Mouse (Mus musculus) frontal cortex, adult (tissue): ENCODE data around the gene Wdr54.
A peak's percentile ranks its signal among the peaks of the same experiment; 100 is the strongest.

ENCODE experiments used
- ATAC-seq: cut with Nextera tagmentation; 2 replicates; pipeline ENCODE4 v1.9.2; 2017; ENCODE audit warnings: mild to moderate bottlenecking, moderate library complexity, mixed read lengths; ENCODE audit not compliant: low TSS enrichment

Gene Wdr54

DNA sequence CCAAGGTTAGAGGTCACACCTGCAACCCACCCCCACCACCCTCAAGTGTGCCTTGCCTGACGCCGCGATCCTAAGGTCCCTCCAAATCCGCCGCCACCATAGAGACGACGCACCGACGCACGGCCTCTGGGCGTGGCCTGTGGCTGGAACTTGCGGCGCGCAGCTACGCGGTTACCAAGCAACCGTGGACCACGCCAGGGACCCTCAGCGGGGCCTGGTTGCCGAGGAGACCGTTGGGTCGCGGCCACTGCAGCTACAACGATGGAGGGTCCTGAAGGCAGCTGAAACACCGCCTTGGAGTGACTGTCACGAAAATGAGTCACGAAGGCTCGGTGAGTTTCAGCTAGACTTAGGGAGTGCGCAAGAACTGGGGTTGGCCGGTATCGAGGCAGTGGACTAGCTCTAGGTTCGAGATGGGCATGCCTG is at the start of gene Wdr54, which contains the start of gene 1700003E16Rik:
TSS of gene Wdr54 (minus strand) at position 139 of the 426 bp plus-strand sequence.
TSS of gene 1700003E16Rik (plus strand) at position 146 of the 426 bp plus-strand sequence.
- peak; percentile 87 for ATAC-seq

DNA sequence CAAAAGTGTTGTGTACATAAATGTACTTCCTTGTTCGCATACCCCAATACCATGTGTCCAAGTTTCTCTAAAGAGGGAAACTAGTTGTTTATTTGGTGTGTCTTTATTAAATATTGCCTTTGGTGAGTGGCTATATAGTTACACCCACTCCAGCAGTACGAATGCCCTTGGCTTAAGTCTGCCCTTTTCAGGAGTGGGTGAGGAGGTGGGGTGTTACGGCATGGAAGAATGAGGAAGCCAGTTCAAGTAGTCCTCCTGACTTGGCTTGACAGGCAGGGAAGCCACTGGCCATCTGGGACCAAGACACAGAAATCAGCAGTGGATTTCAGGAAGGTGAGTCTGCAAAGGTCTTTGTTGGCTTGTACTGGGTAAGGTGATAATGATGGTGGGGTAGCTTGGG is 49.7 kb upstream of the Wdr54 start:
- no peak for ATAC-seq

DNA sequence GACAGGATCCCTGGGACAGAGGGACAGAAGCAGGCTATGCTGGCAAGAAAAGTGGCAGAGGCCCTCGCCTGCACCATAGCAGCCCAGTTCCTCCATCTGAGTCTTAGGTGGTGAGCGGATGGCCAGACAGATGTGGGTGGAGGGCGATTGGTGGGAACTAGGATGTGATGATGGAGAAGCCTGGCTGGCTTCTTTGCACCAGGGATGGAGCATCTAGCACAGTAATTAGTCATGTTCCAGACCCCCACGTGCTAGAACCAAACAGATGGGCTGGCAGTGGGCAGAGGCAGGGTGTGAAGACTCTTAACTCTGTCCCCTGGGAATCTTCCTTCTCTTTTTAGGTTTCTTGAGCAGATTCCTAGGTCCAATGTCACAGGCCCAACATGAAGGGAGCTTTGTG is 47.1 kb upstream of the Wdr54 start:
- ATAC-seq: peak; percentile 28

DNA sequence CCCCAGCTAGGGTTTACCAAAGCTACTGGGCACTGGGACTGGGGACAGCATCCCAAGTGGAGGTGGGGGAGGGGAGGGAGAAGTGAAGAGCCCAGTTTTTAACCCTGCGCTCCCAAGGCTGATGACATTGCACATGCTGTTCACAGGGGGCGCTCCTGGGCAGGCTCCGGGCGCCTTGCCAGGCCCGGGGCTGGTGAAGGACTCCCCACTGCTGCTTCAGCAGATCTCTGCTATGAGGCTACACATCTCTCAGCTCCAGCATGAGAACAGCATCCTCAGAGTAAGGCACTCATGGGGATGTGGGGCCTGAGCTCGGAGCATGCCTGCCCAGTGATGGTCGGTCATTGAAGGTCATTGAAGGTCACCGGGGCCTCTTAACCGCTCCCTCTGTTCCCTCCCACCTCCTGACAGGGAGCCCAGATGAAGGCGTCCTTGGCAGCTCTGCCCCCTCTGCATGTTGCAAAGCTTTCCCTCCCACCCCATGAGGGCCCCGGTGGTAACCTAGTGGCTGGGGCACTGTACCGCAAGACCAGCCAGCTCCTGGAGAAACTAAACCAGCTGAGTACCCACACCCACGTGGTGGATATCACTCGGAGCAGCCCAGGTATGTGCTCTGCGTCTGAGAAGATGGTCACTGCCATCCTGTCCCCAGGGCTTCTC is 41.3 kb upstream of the Wdr54 start:
- ATAC-seq: peak; percentile 55

DNA sequence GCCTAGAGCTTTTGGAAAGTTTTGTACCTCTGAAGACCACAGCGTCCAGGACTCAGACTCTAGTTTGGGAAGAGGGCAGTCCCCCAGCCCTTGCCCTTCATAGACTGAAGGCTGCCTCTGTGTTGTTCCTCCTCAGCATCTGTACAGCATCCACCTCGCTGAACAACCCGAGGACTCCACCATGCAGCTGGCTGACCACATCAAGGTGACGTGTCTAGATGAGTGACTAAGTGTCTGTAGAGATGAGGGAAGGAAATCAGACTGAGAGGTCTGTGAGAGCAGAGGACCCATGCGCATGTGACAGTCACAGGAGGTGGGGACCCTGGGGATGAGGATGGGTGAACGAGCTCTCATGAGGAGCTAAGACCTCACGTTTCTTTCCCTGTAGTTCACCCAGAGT is 37.4 kb upstream of the Wdr54 start:
- ATAC-seq: no peak

DNA sequence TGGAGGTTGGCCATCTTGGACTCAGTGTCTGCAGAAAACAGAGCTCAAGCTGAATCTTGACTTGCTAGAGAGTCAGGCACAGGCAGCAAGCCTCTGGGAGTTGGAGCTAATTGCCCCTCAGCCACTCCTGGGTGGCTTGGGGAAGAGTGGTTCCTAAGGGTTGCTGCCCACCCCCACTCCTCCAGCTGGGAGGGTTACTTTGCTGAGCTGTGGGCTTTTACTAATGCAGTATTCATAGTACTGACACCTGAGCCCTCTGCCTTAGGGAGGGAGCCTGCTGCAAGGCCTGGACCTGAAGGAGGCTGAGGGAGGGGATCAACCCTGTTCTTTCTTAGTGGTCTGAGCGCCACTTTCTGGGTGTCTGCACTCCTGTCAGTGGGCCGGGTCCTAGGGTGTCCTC is 30.7 kb upstream of the Wdr54 start:
- ATAC-seq: no peak

DNA sequence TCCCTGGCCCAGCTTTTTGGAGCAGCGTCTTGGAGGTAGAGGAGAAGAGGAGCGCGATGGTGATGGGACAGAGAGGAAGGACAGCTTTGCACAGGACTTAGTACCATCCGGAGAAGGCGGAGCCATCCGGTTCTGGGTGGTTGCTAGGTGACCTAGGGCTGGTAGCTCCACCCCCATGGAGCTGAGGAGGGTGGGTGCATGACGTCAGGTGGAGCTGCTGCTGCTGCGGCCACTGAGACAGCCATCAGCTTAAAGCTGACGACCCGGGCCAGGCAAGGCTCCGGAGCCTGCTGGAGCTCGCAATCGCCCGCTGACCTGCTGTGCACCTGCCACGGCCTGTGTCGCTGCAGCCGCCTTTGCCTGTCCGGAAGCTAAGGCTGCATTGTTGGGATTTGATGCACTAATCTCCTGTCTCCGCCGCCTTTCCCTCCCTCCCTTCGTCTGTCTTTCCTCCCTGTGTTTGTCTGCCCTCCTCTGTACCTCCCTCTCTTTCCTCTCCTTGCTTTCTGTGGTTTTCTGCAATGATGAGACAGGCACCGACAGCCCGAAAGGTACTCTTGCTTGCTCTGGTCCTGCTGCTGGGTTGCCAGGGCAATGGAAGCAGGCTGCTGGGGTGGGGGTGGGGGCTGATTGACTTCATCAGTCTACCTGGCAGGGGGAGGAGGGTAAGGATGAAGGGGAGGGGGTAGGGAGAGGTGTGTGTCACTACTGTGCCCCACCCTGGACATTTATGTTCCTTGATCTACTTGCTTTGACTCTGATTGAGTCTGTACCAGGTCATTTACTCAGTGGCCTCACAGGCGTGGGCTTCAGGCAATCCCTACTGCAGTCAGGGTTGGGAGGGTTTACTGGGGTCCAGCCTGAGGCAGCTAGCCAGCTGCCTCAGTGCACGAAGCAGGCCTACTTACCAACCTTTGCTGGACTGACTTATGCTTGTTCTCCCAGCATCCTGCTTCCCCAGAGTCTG is 30.0 kb upstream of the Wdr54 start:
- ATAC-seq: peak; percentile 92

DNA sequence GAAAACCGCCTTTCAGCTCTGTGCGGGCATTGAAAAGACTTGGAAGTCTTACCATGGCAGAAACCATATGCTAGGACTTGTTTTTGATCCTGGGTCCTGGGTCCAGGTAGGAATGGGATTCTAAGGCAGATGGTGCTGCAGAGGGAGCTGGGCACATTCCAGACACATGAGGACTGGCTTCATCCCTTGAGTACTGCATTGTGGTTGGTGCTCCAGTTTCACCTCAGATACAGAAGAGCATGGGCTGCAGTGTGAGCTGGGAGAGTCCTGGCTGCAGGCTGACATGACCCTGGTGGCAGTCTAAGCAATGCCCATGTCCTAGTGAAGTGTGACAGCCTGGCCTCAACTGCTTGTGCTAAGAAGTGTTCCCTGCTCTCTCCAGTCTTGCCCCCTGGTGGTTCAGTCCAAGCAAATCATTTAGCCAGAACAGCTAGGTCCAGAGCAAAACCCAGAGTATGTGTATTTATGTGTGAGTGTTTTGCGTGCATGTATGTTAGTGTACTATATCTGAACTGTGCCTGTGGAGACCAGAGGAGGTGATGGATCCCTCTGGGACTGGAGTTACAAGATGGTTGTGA is 28.8 kb upstream of the Wdr54 start:
- no peak for ATAC-seq

DNA sequence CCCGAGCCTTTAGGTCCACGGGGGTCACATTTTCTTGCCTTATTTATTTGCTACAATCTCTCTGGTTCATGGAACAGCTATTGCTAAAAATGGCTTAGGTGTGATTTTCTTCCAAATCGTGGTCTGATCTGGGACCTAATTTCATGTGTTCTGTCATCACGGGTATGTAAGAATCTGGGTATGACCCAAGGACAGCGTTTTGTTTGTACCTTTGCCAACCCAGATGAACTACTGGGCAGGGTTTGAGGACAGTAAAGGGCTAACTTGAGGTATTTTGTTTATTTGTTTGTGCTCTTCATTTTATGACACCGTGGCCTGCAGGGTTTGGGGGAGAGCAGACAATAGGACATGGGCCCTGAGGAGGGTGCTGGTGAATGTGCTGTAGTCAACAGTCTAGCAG is 24.4 kb upstream of the Wdr54 start:
- ATAC-seq: no peak

DNA sequence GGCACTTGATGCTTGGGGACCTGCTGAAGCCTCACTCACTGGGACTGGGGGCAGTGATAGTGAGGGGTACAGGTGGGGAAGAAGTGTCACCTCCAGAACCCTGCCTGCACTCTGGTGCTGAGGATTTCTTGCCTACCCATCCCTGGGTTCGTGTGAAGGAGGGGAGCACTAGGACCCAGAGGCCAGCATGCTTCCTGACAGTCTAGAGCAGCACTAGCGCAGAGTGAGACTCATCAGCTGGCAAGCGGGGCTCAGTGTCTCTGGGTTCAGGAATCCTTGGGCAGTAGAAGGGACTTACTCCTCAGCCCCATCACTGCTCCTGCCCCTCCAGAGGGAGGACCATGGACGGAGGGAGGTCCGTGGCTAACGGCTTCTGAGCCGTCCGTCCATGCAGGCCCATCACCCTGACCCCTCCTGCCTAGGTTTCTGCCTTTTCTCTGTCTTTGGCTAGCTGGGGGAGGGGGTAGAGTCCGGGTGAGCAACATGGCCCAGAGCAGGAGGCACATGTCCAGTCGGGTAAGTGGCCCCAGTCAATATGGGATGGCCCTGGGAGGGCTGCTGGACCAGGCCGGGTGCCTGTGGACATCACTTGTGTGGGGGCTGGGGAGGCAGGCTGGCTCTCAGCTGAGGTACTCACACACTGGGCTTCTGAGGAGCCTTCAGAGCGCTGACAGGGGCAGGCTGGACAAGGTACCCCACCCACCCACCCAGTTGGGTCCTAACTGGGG is 23.4 kb upstream of the Wdr54 start:
- peak; percentile 93 for ATAC-seq

DNA sequence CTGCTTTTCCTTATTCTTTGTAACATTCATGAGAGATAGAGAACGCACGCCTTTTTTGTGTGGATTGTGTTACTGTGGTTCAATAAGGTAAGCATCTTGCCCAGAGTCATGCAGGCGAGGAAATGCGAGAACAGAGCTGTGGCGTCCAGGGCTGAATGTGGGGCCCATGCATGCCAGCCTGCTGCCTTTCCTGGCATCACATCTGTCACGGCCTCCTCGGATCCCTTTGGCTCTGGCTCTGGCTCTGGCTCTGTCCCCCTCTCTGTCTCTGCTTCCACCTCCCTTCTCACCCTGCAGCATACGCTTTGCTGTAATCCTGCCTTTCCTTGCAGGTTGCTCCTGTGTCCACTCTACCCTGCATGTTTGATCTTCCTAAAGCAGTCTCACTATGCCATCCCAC is 19.8 kb upstream of the Wdr54 start:
- no peak for ATAC-seq

DNA sequence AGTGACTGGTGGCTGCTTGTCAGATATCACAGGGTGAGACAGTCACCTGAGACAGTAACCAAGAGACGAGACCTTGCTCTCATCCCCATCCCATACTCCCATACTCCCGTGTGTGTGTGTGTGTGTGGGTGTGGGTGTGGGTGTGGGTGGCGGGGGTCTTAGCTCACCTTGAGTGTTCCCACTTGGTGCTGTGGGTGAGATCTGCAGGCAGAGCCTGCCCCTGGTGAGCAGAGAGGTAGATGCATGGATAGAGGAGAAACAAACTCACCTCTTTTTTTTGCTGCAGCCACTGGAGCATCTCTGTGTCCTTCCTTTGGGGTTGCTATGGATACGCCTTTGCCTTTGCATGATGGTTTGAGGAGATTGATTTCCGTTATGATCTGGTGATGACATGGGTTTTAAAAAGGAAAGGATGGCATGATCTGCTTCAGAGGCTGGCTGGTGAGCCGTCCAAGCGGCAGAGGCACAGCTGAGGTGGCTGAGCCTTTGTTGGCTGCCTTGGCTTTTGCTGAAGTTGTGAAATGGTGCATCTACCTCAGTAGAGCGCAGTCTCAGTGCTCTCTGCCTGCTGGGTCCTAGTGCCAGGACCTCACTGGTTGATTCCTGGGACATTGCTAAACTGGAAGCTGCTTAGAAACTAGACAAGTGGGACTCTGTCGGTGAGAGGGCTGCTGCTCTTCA is 16.2 kb upstream of the Wdr54 start:
- ATAC-seq: peak; percentile 86

DNA sequence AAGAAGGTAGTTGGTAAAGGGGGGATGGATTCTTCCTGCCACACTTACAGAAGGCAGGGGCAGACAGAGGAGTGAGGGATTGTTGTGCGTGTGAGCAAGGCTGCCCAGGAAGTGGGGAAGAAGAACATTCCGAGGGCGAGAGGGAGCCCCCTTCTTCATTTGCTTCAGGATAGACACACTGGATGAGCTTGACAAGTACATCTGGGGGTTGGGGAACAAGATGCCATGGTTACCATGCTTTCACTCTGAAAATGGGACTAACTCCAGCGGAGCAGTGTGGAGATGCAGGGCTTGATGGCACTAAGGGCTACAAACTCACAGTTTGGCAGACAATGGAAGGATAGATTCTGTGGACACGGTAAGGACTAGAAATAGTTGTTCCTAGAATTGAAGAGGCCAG is 14.9 kb upstream of the Wdr54 start:
- peak; percentile 32 for ATAC-seq

DNA sequence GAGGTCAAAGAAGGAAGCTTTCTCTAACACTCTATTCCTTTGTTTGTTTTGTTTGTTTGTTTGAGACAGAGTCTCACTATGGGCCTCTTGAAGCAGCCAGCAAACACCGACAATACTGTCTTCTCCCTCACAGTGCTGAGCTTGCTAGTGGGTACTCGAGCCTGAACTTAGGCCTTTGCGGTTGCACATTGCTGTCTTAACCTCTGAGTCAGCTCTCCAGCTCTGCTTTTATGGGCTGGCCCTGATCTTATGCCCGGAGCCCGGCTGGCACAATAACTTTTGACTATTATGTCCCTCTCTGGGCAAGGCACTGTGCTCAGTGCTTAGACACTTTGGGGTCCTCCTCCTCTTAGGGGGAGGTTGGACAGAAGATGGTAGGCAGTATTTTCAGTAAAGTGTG is 13.7 kb upstream of the Wdr54 start:
- ATAC-seq: no peak

DNA sequence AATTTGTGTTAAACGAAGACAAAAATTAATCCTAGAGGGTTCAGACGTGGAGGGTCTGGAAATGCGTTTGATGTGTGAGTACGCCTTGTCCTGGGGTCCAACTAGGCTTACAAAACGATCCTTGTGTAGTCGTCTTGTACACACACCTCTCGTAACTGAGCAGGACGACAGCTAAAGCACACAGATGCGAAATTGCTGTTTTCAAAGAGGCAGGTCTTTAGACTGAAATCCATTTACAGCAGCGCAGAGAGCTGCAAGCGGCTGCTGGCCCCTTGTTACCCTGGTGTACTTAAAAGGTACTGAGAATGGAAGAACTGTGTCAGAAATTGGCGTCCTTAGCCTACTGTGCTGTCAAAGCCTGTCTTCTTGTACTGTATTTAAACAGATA is 10.0 kb upstream of the Wdr54 start:
- ATAC-seq: peak; percentile 14

DNA sequence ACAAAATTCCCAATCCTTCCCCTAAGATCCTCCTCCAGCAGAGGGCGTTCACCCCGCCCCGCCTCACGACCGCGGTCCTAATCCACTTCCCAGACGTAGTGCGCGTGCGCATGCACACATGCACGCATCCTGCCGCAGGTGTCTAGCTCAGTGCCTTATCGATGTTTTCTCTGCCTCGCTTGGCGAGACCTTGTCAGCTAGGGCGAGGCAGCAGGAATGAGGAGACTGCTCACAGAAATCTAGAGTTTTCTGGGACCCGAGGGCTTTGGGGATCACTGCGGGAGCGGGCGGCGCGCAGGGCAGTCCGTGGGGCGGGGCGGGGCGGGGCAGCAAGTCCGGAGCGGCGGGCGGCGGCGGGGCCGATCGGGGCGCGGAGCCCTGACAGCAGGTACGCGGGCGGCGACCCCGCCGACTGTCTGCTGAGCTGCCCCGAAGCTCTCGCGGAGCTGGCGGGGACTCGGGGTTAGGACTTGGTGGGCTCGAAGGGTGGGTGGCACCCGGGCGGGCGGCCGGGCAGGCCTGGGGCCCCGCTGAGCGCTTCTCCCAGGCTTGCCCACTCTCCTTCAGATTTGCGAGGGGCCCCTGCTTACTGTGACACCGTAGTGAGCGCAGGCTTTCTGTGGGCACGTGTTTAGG is 9.5 kb upstream of the Wdr54 start, which contains the start of gene Dctn1:
TSS of gene Dctn1 (plus strand) at position 314 of the 636 bp plus-strand sequence.
- peak; percentile 66 for ATAC-seq

DNA sequence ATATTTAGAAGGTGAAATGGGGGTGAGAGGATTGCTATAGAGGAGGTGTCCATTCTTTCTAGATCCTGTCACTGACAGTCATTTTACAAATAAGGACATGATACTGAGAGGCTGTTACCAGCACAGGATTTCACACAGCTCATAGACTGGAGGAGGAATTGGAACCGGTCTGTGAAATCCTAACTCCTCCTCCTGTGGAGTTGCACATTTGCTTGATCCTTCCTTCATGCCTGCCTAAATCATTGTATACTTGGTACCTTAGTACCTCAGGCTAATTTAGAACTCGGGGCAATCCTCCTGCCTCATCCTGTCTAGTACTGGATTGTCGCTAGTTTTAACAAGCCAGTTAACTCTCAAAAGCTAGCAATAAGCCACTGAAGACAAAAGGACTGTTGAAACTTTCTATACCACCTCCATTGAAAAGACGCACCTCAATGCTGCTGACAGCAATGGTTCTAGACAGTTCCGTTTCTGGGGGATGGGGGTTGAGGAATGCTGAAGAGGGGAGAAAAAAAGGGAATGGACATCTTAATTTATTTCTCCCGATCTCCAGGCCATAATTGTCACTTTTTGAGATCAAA is 8.9 kb upstream of the Wdr54 start:
- peak; percentile 31 for ATAC-seq

DNA sequence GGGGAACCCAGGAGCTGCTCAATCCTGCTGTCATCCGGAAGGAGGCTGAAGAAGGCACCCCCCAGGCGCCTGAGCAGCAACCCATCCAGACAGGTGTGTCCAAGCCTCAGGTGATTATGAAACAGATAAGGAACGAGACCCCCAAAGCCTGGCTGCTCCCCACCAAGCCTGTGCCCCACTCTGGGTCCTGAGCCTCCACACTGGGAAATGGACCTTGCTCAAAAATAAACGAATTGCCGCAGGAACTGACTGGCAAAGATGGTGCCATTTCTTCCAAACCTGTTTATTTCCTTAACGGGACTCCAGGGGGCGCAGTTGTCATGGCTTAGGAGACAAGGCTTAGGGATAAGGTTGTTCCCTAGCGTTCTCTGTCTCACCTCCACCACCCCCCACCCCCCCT is 6.5 kb upstream of the Wdr54 start:
- ATAC-seq: no peak

DNA sequence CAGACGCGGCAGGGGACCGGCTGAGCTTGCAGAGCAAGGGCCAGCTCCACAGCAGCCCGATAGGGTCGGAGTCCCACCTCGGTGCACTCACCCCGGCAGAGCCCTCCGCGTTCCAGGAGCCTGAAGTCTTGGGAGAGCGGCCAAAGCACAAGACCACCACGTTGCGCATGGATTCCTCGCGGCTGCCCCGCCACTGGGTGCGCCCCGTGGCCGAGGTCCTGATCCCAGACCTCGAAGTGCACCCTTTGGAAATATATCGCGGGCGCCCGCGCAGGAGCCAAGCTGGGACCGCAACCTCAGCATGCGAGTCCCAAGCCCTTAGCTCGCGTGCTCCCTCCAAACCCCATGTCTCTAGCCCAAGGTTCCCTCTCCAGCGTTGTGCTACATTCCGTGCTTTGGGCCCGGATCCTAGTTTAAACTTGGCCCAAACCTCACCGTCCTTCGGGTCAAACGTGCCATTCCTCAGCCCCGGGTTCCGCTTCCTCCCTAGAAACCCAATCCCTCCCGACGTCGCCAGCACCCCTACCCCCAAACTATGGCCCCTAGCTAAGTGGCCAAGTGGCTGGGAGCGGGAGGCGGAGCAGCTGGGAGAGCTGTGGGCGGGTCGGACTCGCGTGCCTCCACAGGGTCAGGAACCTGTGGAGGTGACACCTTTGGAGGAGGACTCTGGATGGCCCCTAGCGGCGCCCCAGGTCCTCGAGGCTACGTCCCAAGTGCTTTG is 5.9 kb upstream of the Wdr54 start:
- ATAC-seq: no peak

DNA sequence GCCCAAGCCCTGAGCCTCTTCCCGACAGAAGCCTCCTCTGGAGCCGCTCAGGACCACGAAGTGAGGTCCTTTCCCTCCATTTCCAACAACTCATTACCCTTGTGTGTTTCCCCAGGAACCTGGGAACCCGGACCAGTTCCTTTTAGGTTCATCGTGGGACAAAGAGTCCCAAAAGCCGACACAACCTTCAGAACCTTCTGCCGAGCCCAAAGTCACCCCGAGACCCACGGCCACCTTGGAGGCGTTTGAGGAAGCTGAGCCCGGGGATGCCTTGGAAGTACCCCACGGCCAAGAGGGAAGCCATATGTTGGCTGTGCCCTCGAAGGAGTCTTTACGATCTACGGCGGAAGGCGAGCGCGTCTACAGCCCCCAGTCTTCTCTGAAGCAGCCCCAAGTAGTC is 5.2 kb upstream of the Wdr54 start:
- no peak for ATAC-seq
